Mouse (Mus musculus) liver, postnatal 0 days (tissue): ENCODE measurements at regions not wholly inside any gene's neighbourhood (a gene's known extent, or its start where the extent isn't known, plus 50 kb on each side); places are given as distances from the start of the nearest gene placed in this dataset.

Experiments used
- ATAC-seq: fragments of 200-750 bp; cut with Nextera tagmentation; 2 replicates; pipeline ENCODE4 v1.8.0; 2017; ENCODE audit warnings: mild to moderate bottlenecking, moderate library complexity
- DNase-seq: peaks from one replicate; pipeline ENCODE4 v3.0.0-alpha.2; 2016
- H3K27ac ChIP-seq: fragments of 300-500 bp; sonication (generic); 2 replicates; pipeline ENCODE4 v1.5.1; 2014; ENCODE audit warnings: antibody characterized with exemption, moderate library complexity, mild to moderate bottlenecking, low read depth
- H3K27me3 ChIP-seq: fragments of 300-500 bp; sonication (generic); 2 replicates; pipeline ENCODE4 v1.6.1; 2014; ENCODE audit warnings: low read length, control low read depth, mixed read lengths; ENCODE audit not compliant: insufficient read depth
- H3K36me3 ChIP-seq: fragments of 300-500 bp; sonication (generic); replicated peaks from 2 replicates; pipeline ENCODE4 v1.6.1; 2014; ENCODE audit warnings: mild to moderate bottlenecking, control low read depth, low read length, moderate library complexity, mixed read lengths; ENCODE audit not compliant: insufficient read depth
- H3K4me1 ChIP-seq: fragments of 300-500 bp; sonication (generic); 2 replicates; pipeline ENCODE4 v1.6.1; 2014; ENCODE audit warnings: antibody characterized with exemption, mild to moderate bottlenecking, control low read depth; ENCODE audit not compliant: insufficient read depth
- H3K4me2 ChIP-seq: fragments of 300-500 bp; sonication (generic); 2 replicates; pipeline ENCODE4 v1.6.1; 2014; ENCODE audit warnings: low read depth, mild to moderate bottlenecking, low read length, moderate library complexity, mixed read lengths
- H3K4me3 ChIP-seq: fragments of 300-500 bp; sonication (generic); 2 replicates; pipeline ENCODE4 v1.5.1; 2014; ENCODE audit warnings: low read depth, low read length
- H3K9ac ChIP-seq: fragments of 300-500 bp; sonication (generic); replicated peaks from 2 replicates; pipeline ENCODE4 v1.6.1; 2014; ENCODE audit warnings: mild to moderate bottlenecking, moderate library complexity
- H3K9me3 ChIP-seq: fragments of 300-500 bp; sonication (generic); 2 replicates; pipeline ENCODE4 v1.6.1; 2016; ENCODE audit warnings: mild to moderate bottlenecking, control low read depth, low read length, mixed read lengths
- CTCF ChIP-seq: sonication (generic); IDR thresholded peaks from 2 replicates; pipeline ENCODE4 v1.5.1; 2016; ENCODE audit warnings: antibody characterized with exemption, low read depth
- EP300 ChIP-seq: IDR thresholded peaks from 2 replicates; pipeline ENCODE4 v1.6.1; 2016; ENCODE audit warnings: antibody characterized with exemption, low read depth, mild to moderate bottlenecking
- WGBS: fragments of 180-500 bp; shearing (Covaris S2); extraction: QIAGEN DNeasy Blood & Tissue Kit; methylation state at CpG from one replicate; pipeline ENCODE4 v1.1.7; 2014; ENCODE audit not compliant: insufficient replicate concordance; 5-methylcytosine and 5-hydroxymethylcytosine counted together

- ATAC-seq (no peak), DNase-seq (no peak)
- Histone ChIP-seq H3K36me3 (no peaks in the 10 kb centered on the region), H3K27me3 (no peaks in the 10 kb centered on the region), H3K4me3 (no peak overlapping the region), H3K9ac (no peak overlapping the region), H3K4me1 (no peaks in the 10 kb centered on the region), H3K27ac (no peak overlapping the region), H3K9me3 (no peaks in the 10 kb centered on the region), H3K4me2 (no peak overlapping the region)
- WGBS = 82% methylated on average over 8 of the region's 8 CpGs
- no peak for TF ChIP-seq CTCF
- no peak for TF ChIP-seq EP300
These were observed 137.3 kb upstream of the Pum3 start for GRCm38 (mm10) chr19:27566929-27567328.

DNA sequence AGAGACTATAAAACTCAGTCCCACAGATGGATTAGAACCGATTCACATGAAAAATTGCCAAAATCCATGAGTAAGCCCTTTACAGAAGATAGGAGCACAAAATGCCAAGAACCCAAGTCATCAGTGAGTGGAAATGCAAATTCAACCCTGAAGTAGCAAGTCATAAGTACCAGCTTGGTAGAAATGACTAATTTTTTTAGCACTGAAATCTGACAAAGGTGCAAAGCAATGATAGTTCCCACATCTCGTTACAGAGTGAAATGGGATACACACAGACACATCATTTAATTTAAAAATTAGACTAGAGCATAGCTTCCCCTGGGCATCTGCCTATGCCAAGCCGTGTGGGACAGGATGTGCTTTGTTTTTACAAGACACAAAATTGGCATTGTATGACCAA is 136.4 kb upstream of the Pum3 start:
- no peaks in the 10 kb centered on the region for H3K4me1 ChIP-seq
- ATAC-seq = no peak
- no peak overlapping the region for H3K27ac ChIP-seq
- no peaks in the 10 kb centered on the region for H3K36me3 ChIP-seq
- TF ChIP-seq EP300 (no peak), CTCF (no peak)
- H3K27me3 ChIP-seq = no peaks in the 10 kb centered on the region
- no peaks in the 10 kb centered on the region for H3K9me3 ChIP-seq
- H3K4me2 ChIP-seq = no peak overlapping the region
- no peak overlapping the region for H3K4me3 ChIP-seq
- H3K9ac ChIP-seq = no peak overlapping the region
- WGBS = 61% methylated on average over 3 of the region's 3 CpGs
- no peak for DNase-seq

GRCm38 (mm10) chr19:27564086-27564485 is 134.5 kb upstream of the Pum3 start:
- Histone ChIP-seq H3K4me1 (no peaks in the 10 kb centered on the region), H3K9me3 (no peaks in the 10 kb centered on the region), H3K9ac (no peak overlapping the region), H3K27me3 (no peaks in the 10 kb centered on the region), H3K36me3 (no peaks in the 10 kb centered on the region), H3K4me2 (no peak overlapping the region), H3K4me3 (no peak overlapping the region), H3K27ac (no peak overlapping the region)
- no peak for DNase-seq
- ATAC-seq = no peak
- 62% methylated on average over 5 of the region's 5 CpGs for WGBS
- TF ChIP-seq CTCF = no peak
- TF ChIP-seq EP300 = no peak

DNA sequence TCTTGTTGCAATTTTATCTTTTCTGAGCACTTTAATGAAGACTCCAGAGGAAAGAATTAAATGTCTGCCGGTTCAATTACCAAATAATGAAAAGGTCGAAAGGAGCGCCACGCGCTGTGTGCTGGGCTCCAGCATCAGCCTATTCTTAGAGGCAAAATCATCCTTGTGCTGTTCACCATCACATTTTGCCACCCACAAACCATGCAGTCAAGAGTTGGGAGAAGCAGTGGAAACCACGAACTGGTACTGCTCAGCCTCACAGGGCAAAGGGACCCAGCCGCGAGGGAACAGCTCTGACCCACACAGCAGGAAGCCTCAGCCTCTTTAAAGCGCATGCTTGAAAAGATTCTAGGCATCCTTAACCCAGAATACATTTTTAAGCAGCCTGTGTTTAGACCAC is 134.0 kb upstream of the Pum3 start:
- Histone ChIP-seq H3K27me3 (no peaks in the 10 kb centered on the region), H3K9ac (no peak overlapping the region), H3K4me3 (no peak overlapping the region), H3K9me3 (no peaks in the 10 kb centered on the region), H3K4me2 (no peak overlapping the region), H3K4me1 (no peaks in the 10 kb centered on the region), H3K27ac (no peak overlapping the region), H3K36me3 (no peaks in the 10 kb centered on the region)
- ATAC-seq (no peak), DNase-seq (no peak)
- WGBS = 68% methylated on average over 9 of the region's 9 CpGs
- TF ChIP-seq EP300 = no peak
- no peak for TF ChIP-seq CTCF

- H3K27ac ChIP-seq = no peak overlapping the region
- 57% methylated on average over 3 of the region's 3 CpGs for WGBS
- ATAC-seq (no peak), DNase-seq (no peak)
- no peaks in the 10 kb centered on the region for H3K27me3 ChIP-seq
- no peak overlapping the region for H3K4me3 ChIP-seq
- no peaks in the 10 kb centered on the region for H3K36me3 ChIP-seq
- no peak overlapping the region for H3K9ac ChIP-seq
- H3K4me2 ChIP-seq = no peak overlapping the region
- H3K4me1 ChIP-seq = no peaks in the 10 kb centered on the region
- H3K9me3 ChIP-seq = no peaks in the 10 kb centered on the region
- TF ChIP-seq CTCF (no peak), EP300 (no peak)
These were observed 128.6 kb upstream of the Pum3 start for GRCm38 (mm10) chr19:27558199-27558598.

- H3K9me3 ChIP-seq = no peaks in the 10 kb centered on the region
- no peak for ATAC-seq
- 79% methylated on average over 4 of the region's 4 CpGs for WGBS
- H3K4me1 ChIP-seq = no peaks in the 10 kb centered on the region
- H3K27ac ChIP-seq = no peak overlapping the region
- H3K27me3 ChIP-seq = no peaks in the 10 kb centered on the region
- TF ChIP-seq CTCF (no peak), EP300 (no peak)
- H3K4me2 ChIP-seq = no peak overlapping the region
- H3K9ac ChIP-seq = no peak overlapping the region
- no peak overlapping the region for H3K4me3 ChIP-seq
- H3K36me3 ChIP-seq = no peaks in the 10 kb centered on the region
- DNase-seq = no peak
These were observed 127.1 kb upstream of the Pum3 start for GRCm38 (mm10) chr19:27556697-27557096.

DNA sequence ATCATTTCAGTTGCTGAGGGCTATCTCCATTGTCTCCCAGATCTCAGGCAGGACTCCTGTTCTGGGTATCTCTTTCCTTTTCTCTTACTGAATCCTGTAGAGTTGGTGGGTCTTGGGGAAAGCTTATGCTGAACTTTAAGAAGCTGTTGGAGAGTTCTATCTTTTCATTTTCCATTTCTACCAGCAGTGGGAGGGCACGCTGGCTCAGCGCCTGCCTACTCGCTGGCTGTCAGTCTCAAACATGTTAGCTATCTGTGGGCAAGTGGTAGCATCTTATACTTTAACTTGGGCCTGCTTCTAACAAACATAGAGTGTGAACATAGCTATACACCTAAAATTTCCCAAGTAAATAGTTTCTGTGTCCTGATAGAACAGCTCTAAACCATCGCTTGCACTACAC is 125.2 kb upstream of the Pum3 start:
- DNase-seq (no peak), ATAC-seq (no peak)
- H3K9me3 ChIP-seq = no peaks in the 10 kb centered on the region
- no peaks in the 10 kb centered on the region for H3K4me1 ChIP-seq
- H3K36me3 ChIP-seq = no peaks in the 10 kb centered on the region
- H3K4me3 ChIP-seq = no peak overlapping the region
- H3K27ac ChIP-seq = no peak overlapping the region
- no peaks in the 10 kb centered on the region for H3K27me3 ChIP-seq
- no peak overlapping the region for H3K9ac ChIP-seq
- TF ChIP-seq CTCF = no peak
- TF ChIP-seq EP300 = no peak
- 93% methylated on average over 4 of the region's 4 CpGs for WGBS
- H3K4me2 ChIP-seq = no peak overlapping the region
